Mouse (Mus musculus) small intestine, adult 2 months (tissue): ENCODE measurements around the gene Nr2e1.
A peak's percentile ranks its signal among the peaks of the same experiment; 100 is the strongest.

Experiments used
- CTCF ChIP-seq: fragments of 200-500 bp; IDR thresholded peaks from 2 replicates; pipeline ENCODE4 v1.5.1; 2012; ENCODE audit warnings: low read depth, mild to moderate bottlenecking, control low read depth, inconsistent platforms, low read length, moderate library complexity, mixed read lengths; ENCODE audit not compliant: insufficient replicate concordance, insufficient read length; ENCODE audit errors: extremely low read depth
- POLR2A ChIP-seq: fragments of 200-500 bp; IDR thresholded peaks from 2 replicates; pipeline ENCODE4 v1.6.1; 2012; ENCODE audit warnings: low read depth, mild to moderate bottlenecking, control low read depth, inconsistent platforms, low read length, moderate library complexity

DNA sequence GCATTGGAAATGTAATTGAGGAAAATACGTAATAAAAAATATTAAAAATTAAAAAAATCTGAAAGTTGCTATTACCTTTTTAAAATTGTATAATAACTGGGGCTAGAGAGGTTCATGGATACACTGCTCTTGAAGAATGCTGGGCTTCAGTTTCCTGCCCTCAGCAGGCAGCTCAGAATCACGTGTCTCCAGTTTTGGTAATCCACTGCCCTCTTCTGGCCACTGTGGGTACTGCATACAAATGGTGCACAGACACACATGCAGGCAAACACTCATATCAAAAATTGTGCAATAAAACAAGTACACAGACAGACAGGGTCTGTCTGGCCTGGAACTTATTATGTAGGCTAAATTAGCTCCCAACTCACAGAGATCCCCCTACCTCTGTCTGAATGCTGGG lies 21.4 kb upstream of the Nr2e1 start:
- TF ChIP-seq POLR2A: no peak
- TF ChIP-seq CTCF: peak; percentile 55; the same call in 1 of the 2 replicates
